Mouse (Mus musculus) gastrocnemius, postnatal 4 days (tissue): ENCODE measurements around the gene Pdlim4. TPM values are rescaled to one million over a fixed set of nuclear protein-coding genes. Genes with fewer than 3 reads are reported as not detected.
"Not testable (repeated sequence)": the region's sequence is repeated elsewhere in the genome, so short reads cannot be mapped to it uniquely, and the experiment has no call there.

Experiments
- DNase-seq, 2 experiments: peaks; one replicate each; pipeline ENCODE4 v3.0.0; 2021 to 2022; ENCODE audit warnings: low spot score in 2 of 2, mixed read lengths in 2 of 2
- total RNA-seq, 2 experiments: library from RNA; stranded (reverse); gene quantifications; 2 replicates each; pipeline ENCODE4 v1.2.3; 2021

Pdlim4 gene
- total RNA-seq, 2 experiments from 2014 or later = 65.2 to 67.1 TPM

- no peak for DNase-seq
These were observed 47.3 kb downstream of the Pdlim4 start for GRCm38 (mm10) chr11:54021396-54022093.

- no peak for DNase-seq
These were observed 49.7 kb downstream of the Pdlim4 start for GRCm38 (mm10) chr11:54018893-54019732.

- DNase-seq = no peak
These were observed 51.2 kb downstream of the Pdlim4 start for GRCm38 (mm10) chr11:54017596-54017995.

- DNase-seq = no peak
These were observed 52.8 kb downstream of the Pdlim4 start for GRCm38 (mm10) chr11:54016051-54016450.

GRCm38 (mm10) chr11:54012961-54013360 lies 55.9 kb downstream of the Pdlim4 start:
- DNase-seq = no peak

GRCm38 (mm10) chr11:54011255-54011654 lies 57.6 kb downstream of the Pdlim4 start:
- DNase-seq = no peak

GRCm38 (mm10) chr11:54008416-54008920 lies 60.3 kb downstream of the Pdlim4 start:
- DNase-seq = no peak

GRCm38 (mm10) chr11:54007717-54008116 lies 61.1 kb downstream of the Pdlim4 start:
- DNase-seq = no peak

- DNase-seq = peak in 1 of 2 experiments; percentile 60
These were observed 61.9 kb downstream of the Pdlim4 start for GRCm38 (mm10) chr11:54006901-54007300.

GRCm38 (mm10) chr11:54006362-54006761 lies 62.5 kb downstream of the Pdlim4 start:
- not testable (repeated sequence) for DNase-seq

Other genes with a start within 250 kb of the Pdlim4 start
- gene Gm12216, start 209.8 kb downstream of the Pdlim4 start, total RNA-seq = 1 to 10 TPM; 3.2 to 4.6 TPM
- 1 to 10 TPM; 8.6 to 8.8 TPM for gene Slc22a5, start 177.4 kb downstream of the Pdlim4 start, total RNA-seq
- gene Slc22a21, start 88.7 kb downstream of the Pdlim4 start, total RNA-seq = 1 to 10 TPM; 3.3 to 3.6 TPM
- 1 to 10 TPM in 1 of 2 experiments, under 1 TPM in 1; 0.83 to 1.1 TPM for gene Slc22a4, start 40.9 kb downstream of the Pdlim4 start, total RNA-seq
- 10 to 100 TPM; 37.1 to 40.3 TPM for gene P4ha2, start 31.1 kb upstream of the Pdlim4 start, total RNA-seq
- not detected for gene Csf2, start 180.7 kb upstream of the Pdlim4 start, total RNA-seq
- gene Il3, start 198.3 kb upstream of the Pdlim4 start, total RNA-seq = not detected
- 10 to 100 TPM in 1 of 2 experiments, 1 to 10 TPM in 1; 7.3 to 10.2 TPM for gene Acsl6, start 234.8 kb upstream of the Pdlim4 start, total RNA-seq